Comparison of ENCODE assay signal across 9 mouse cellular contexts in genomic region chr2:68744599-68744998, GRCm38 (mm10).
A peak's percentile ranks its signal among the peaks of the same experiment; 100 is the strongest.
DNase-seq lines count a peak whose midpoint lies in the region; ATAC-seq and TF ChIP-seq lines count a peak whose summit lies in the region.
"Had no signal": no experiment of that assay in that cellular context is flagged by ENCODE, and none has a peak within 500 bp of the region (broad histone marks: within the 10 kb centered on the region; RNA-seq: fewer than 3 reads in every experiment).

No protein-coding gene starts in this region.

- H3K9ac ChIP-seq in kidney, postnatal 0 days (ENCODE audit: low read depth, low read length), result no peak overlapping the region
- H3K9ac ChIP-seq in kidney, embryonic 14.5 days (ENCODE audit: low read depth, low read length), result no peak overlapping the region
- H3K9ac ChIP-seq: midbrain, embryonic 13.5 days had no signal

- no peaks in the 10 kb centered on the region for H3K27me3 ChIP-seq in kidney, postnatal 0 days (ENCODE audit: insufficient read depth, low read length)
- H3K27me3 ChIP-seq in kidney, embryonic 14.5 days (ENCODE audit: control insufficient read depth, insufficient read depth, low read length), result no peaks in the 10 kb centered on the region
- H3K27me3 ChIP-seq: midbrain, embryonic 13.5 days had no signal

- H3K27ac ChIP-seq in kidney, postnatal 0 days, result no peak overlapping the region
- no peak overlapping the region for H3K27ac ChIP-seq in kidney, embryonic 14.5 days (ENCODE audit: low read depth, low read length)
- H3K27ac ChIP-seq: midbrain, embryonic 13.5 days had no signal

- H3K9me3 ChIP-seq in kidney, postnatal 0 days (replicated peaks; ENCODE audit: low read length), result no peaks in the 10 kb centered on the region
- peaks cover 4% of the 10 kb centered on the region; the same call in 1 of the 2 replicates for H3K9me3 ChIP-seq in kidney, embryonic 14.5 days (ENCODE audit: control insufficient read depth, low read length)
- H3K9me3 ChIP-seq: midbrain, embryonic 13.5 days had no signal

- no peak for ATAC-seq in kidney, postnatal 0 days (replicated peaks; ENCODE audit: low FRiP score, low read depth)
- ATAC-seq in kidney, embryonic 14.5 days (ENCODE audit: low FRiP score, low TSS enrichment), result no peak
- ATAC-seq: midbrain, embryonic 13.5 days had no signal

- TF ChIP-seq CTCF in kidney, postnatal 0 days (IDR thresholded peaks at IDR 0.05; ENCODE audit: low read depth), result peak; percentile 66

- peak; percentile 61 for DNase-seq in kidney, postnatal 0 days (ENCODE audit: low spot score)
- DNase-seq in ES-CJ7 (ENCODE audit: low read depth, low spot score), result peak; percentile 62
- DNase-seq in R1 (ENCODE audit: low read depth, low spot score), result peak; percentile 77
- DNase-seq in kidney, postnatal 36 days, result peak; percentile 23 to 26
- DNase-seq in left cerebral cortex, adult 18-20 months (ENCODE audit: low spot score in 2 of 2), result no peak
- no peak for DNase-seq in testis, postnatal 14 days (ENCODE audit: low spot score)
- DNase-seq: heart, adult 18-20 months had no signal

- no peak overlapping the region for H3K4me2 ChIP-seq in kidney, postnatal 0 days (ENCODE audit: low read length)
- H3K4me2 ChIP-seq in kidney, embryonic 14.5 days (replicated peaks; ENCODE audit: low read depth, low read length), result no peak overlapping the region
- H3K4me2 ChIP-seq: midbrain, embryonic 13.5 days had no signal

- H3K36me3 ChIP-seq in kidney, postnatal 0 days (ENCODE audit: insufficient read depth, low read length), result no peaks in the 10 kb centered on the region
- no peaks in the 10 kb centered on the region for H3K36me3 ChIP-seq in kidney, embryonic 14.5 days (ENCODE audit: control insufficient read depth, insufficient read depth, low read length)
- H3K36me3 ChIP-seq: midbrain, embryonic 13.5 days had no signal

- no peaks in the 10 kb centered on the region for H3K4me1 ChIP-seq in kidney, postnatal 0 days (replicated peaks; ENCODE audit: insufficient read depth, low read length)
- no peaks in the 10 kb centered on the region for H3K4me1 ChIP-seq in kidney, embryonic 14.5 days (ENCODE audit: control insufficient read depth, insufficient read depth, low read length)
- H3K4me1 ChIP-seq: midbrain, embryonic 13.5 days had no signal

- H3K4me3 ChIP-seq in kidney, postnatal 0 days (replicated peaks; ENCODE audit: low read depth, low read length), result no peak overlapping the region
- no peak overlapping the region for H3K4me3 ChIP-seq in kidney, embryonic 14.5 days (ENCODE audit: low read length)
- H3K4me3 ChIP-seq: midbrain, embryonic 13.5 days had no signal

- 81% methylated on average over 4 of the region's 4 CpGs for WGBS in kidney, postnatal 0 days
- WGBS in kidney, embryonic 14.5 days, result 77% methylated on average over 4 of the region's 4 CpGs

Comparison
In these comparisons a context has a peak if more than half of its experiments do, and no peak if none do; other contexts are left out.
1. DNase-seq: peak in kidney, postnatal 0 days (single experiment), ES-CJ7 (single experiment), R1 (single experiment) and kidney, postnatal 36 days (2 of 2); none in left cerebral cortex, adult 18-20 months (0 of 2) and testis, postnatal 14 days (single experiment).